Mouse (Mus musculus) spleen, adult 2 months (tissue): ENCODE data around the gene Mapk8ip2.

Experiments used
- CTCF ChIP-seq: fragments of 200-500 bp; IDR thresholded peaks from 2 replicates; pipeline ENCODE4 v1.5.1; 2011; ENCODE audit warnings: mild to moderate bottlenecking, inconsistent platforms; ENCODE audit not compliant: insufficient read depth, insufficient read length, insufficient replicate concordance; ENCODE audit errors: extremely low read depth
- POLR2A ChIP-seq: fragments of 200-500 bp; IDR thresholded peaks from 2 replicates; pipeline ENCODE4 v1.6.1; 2011; ENCODE audit warnings: low read depth, low read length, inconsistent platforms

- no peak for TF ChIP-seq CTCF
- no peak for TF ChIP-seq POLR2A
Measured at GRCm38 (mm10) chr15:89406691-89407090, 47.0 kb upstream of the Mapk8ip2 start.
